Mouse (Mus musculus) CH12.LX (cell line): ENCODE results near the gene Fam49a. TPM values are rescaled to one million over a fixed set of nuclear protein-coding genes. Genes with fewer than 3 reads are reported as not detected.

Experiments
- DNase-seq: peaks from one replicate; pipeline ENCODE4 v3.0.0-alpha.2; 2013; ENCODE audit errors: extremely low read depth
- H3K27ac ChIP-seq: 2 replicates; pipeline ENCODE4 v1.5.1; 2012; ENCODE audit warnings: low read depth, mild to moderate bottlenecking, control low read depth, moderate library complexity; ENCODE audit not compliant: insufficient read depth
- H3K27me3 ChIP-seq: replicated peaks from 2 replicates; pipeline ENCODE3; 2012; ENCODE audit warnings: inconsistent platforms
- H3K36me3 ChIP-seq, 2 experiments: replicated peaks in 1 of 2; 2 replicates each; pipeline versions ENCODE3 to v1.6.1; 2012; ENCODE audit warnings: inconsistent platforms in 1 of 2, low read length in 1 of 2, mild to moderate bottlenecking in 1 of 2, mixed read lengths in 1 of 2, moderate library complexity in 1 of 2; ENCODE audit not compliant: control insufficient read depth in 1 of 2, insufficient read depth in 1 of 2
- H3K4me1 ChIP-seq, 2 experiments: 2 replicates each; pipeline ENCODE4 v1.6.1; 2012; ENCODE audit warnings: inconsistent platforms in 1 of 2, moderate library complexity in 1 of 2; ENCODE audit not compliant: insufficient read depth in 2 of 2, control insufficient read depth in 1 of 2
- H3K4me2 ChIP-seq: 2 replicates; pipeline ENCODE4 v1.6.1; 2012; ENCODE audit warnings: low read depth, mild to moderate bottlenecking, control low read depth; ENCODE audit not compliant: poor library complexity, insufficient read depth, severe bottlenecking
- H3K4me3 ChIP-seq, 3 experiments: fragments of 150-350 bp in 1 of 3; sonication (generic) in 1 of 3; replicated peaks in 1 of 3; 2 replicates each; pipeline versions ENCODE3 to v1.5.1; 2011 to 2012; ENCODE audit warnings: low read depth in 2 of 3, low read length in 2 of 3, mild to moderate bottlenecking in 2 of 3, moderate library complexity in 2 of 3, control low read depth in 1 of 3, improper control_type of control experiment in 1 of 3, inconsistent platforms in 1 of 3, mixed read lengths in 1 of 3; ENCODE audit not compliant: poor library complexity in 1 of 3
- H3K79me2 ChIP-seq: replicated peaks from 2 replicates; pipeline ENCODE4 v1.6.1; 2012; ENCODE audit warnings: mild to moderate bottlenecking, moderate library complexity; ENCODE audit not compliant: control insufficient read depth, poor library complexity, insufficient read depth, severe bottlenecking; ENCODE audit errors: extremely low read depth
- H3K9ac ChIP-seq: 2 replicates; pipeline ENCODE4 v1.6.1; 2012; ENCODE audit warnings: low read depth, mild to moderate bottlenecking, control low read depth, moderate library complexity; ENCODE audit not compliant: insufficient read depth
- H3K9me3 ChIP-seq: replicated peaks from 2 replicates; pipeline ENCODE3; 2012; ENCODE audit warnings: low read length, inconsistent platforms, mixed read lengths
- CHD2 ChIP-seq: IDR thresholded peaks from 2 replicates; pipeline ENCODE4 v1.6.1; 2011; ENCODE audit warnings: low read length, improper control_type of control experiment
- CTCF ChIP-seq, 2 experiments: IDR thresholded peaks in 1 of 2; conservative IDR thresholded peaks in 1 of 2; 2 replicates each; pipeline ENCODE4 v1.5.1; 2011 to 2012; ENCODE audit warnings: low read depth in 2 of 2, low read length in 2 of 2, improper control_type of control experiment in 1 of 2, inconsistent platforms in 1 of 2, mild to moderate bottlenecking in 1 of 2, moderate library complexity in 1 of 2
- E2F4 ChIP-seq: IDR thresholded peaks from 2 replicates; pipeline ENCODE4 v1.6.1; 2011; ENCODE audit warnings: low read depth, low read length, improper control_type of control experiment; ENCODE audit not compliant: insufficient replicate concordance
- ELF1 ChIP-seq: IDR thresholded peaks from 2 replicates; pipeline ENCODE4 v1.6.1; 2014; ENCODE audit warnings: low read depth, mild to moderate bottlenecking, inconsistent platforms, low read length, improper control_type of control experiment
- EP300 ChIP-seq: IDR thresholded peaks from 2 replicates; pipeline ENCODE4 v1.6.1; 2011; ENCODE audit warnings: low read length, improper control_type of control experiment
- IRF4 ChIP-seq: IDR thresholded peaks from 2 replicates; pipeline ENCODE4 v1.6.1; 2014; ENCODE audit warnings: low read depth, mild to moderate bottlenecking, inconsistent platforms, low read length, improper control_type of control experiment
- JUND ChIP-seq: conservative IDR thresholded peaks from 2 replicates; pipeline ENCODE4 v1.6.1; 2011; ENCODE audit warnings: low read depth, low read length, improper control_type of control experiment
- MAX ChIP-seq: IDR thresholded peaks from 2 replicates; pipeline ENCODE4 v1.6.1; 2011; ENCODE audit warnings: low read length, improper control_type of control experiment
- NRF1 ChIP-seq: IDR thresholded peaks from 2 replicates; pipeline ENCODE4 v1.6.1; 2014; ENCODE audit warnings: low read depth, mild to moderate bottlenecking, inconsistent platforms, low read length, improper control_type of control experiment, moderate library complexity
- PAX5 ChIP-seq: IDR thresholded peaks from 2 replicates; pipeline ENCODE4 v1.6.1; 2012; ENCODE audit warnings: low read length, inconsistent platforms, mixed read lengths
- POLR2A ChIP-seq: IDR thresholded peaks from 2 replicates; pipeline ENCODE4 v1.6.1; 2011; ENCODE audit warnings: low read depth, mild to moderate bottlenecking, improper control_type of control experiment, low read length
- POLR2AphosphoS2 ChIP-seq: IDR thresholded peaks from 2 replicates; pipeline ENCODE4 v1.6.1; 2011; ENCODE audit warnings: low read depth, low read length, improper control_type of control experiment
- RAD21 ChIP-seq: IDR thresholded peaks from 2 replicates; pipeline ENCODE4 v1.6.1; 2011; ENCODE audit warnings: low read depth, mild to moderate bottlenecking, low read length, improper control_type of control experiment, moderate library complexity
- SIN3A ChIP-seq: IDR thresholded peaks from 2 replicates; pipeline ENCODE4 v1.6.1; 2012; ENCODE audit warnings: low read length, improper control_type of control experiment, inconsistent platforms
- TBP ChIP-seq: conservative IDR thresholded peaks from 2 replicates; pipeline ENCODE4 v1.6.1; 2011; ENCODE audit warnings: low read depth, low read length, improper control_type of control experiment
- TCF12 ChIP-seq: IDR thresholded peaks from 2 replicates; pipeline ENCODE4 v1.6.1; 2014; ENCODE audit warnings: low read depth, mild to moderate bottlenecking, inconsistent platforms, low read length, improper control_type of control experiment
- ZC3H11A ChIP-seq: IDR thresholded peaks from 2 replicates; pipeline ENCODE4 v1.6.1; 2012; ENCODE audit warnings: low read depth, mild to moderate bottlenecking, inconsistent platforms, low read length, improper control_type of control experiment
- ZKSCAN1 ChIP-seq: IDR thresholded peaks from 2 replicates; pipeline ENCODE4 v1.6.1; 2012; ENCODE audit warnings: low read depth, inconsistent platforms, low read length, improper control_type of control experiment, borderline replicate concordance
- dilution Hi-C: fragments of 300-500 bp; cut with MboI; formaldehyde crosslinking; loops from 2 replicates; pipeline ENCODE4 v1.14.3; 2020; ENCODE audit warnings: low sequenced_read_pairs; ENCODE audit not compliant: extremely low pct_unique_long_range_greater_than_20kb, extremely low pct_ligation_motif_present
- in situ Hi-C: fragments of 300-500 bp; cut with MboI; formaldehyde crosslinking; loops from 3 replicates; pipeline ENCODE4 v1.14.3; 2019; ENCODE audit warnings: low sequenced_read_pairs, low pct_ligation_motif_present, low pct_unique_long_range_greater_than_20kb, mixed read lengths
- polyA plus RNA-seq: library from polyadenylated mRNA; unstranded; fragments of >175 nt; gene quantifications from 2 replicates; pipeline ENCODE4 v1.2.1, GENCODE M21; 2012; ENCODE audit warnings: low read depth; ENCODE audit not compliant: insufficient read length
- total RNA-seq, 2 experiments: library from RNA; depleted of rRNA; stranded (reverse); fragments of 300-350 nt in 1 of 2; fragments of >200 nt in 1 of 2; gene quantifications; 2 replicates each; pipeline ENCODE4 v1.2.3; 2012 to 2014

Gene Fam49a
- total and polyA plus RNA-seq, 3 experiments: 11.4 to 21.3 (median 17.9) TPM

- no peaks in the 10 kb centered on the region for H3K27me3 ChIP-seq
- H3K4me1 ChIP-seq: no peaks in the 10 kb centered on the region
- H3K9me3 ChIP-seq: no peaks in the 10 kb centered on the region
- dilution Hi-C loops (no loop called here), in situ Hi-C loops (no loop called here)
- no peak overlapping the region for H3K4me2 ChIP-seq
- no peak for DNase-seq
- no peak overlapping the region for H3K4me3 ChIP-seq
- no peaks in the 10 kb centered on the region for H3K79me2 ChIP-seq
- H3K9ac ChIP-seq: no peak overlapping the region
- TF ChIP-seq E2F4 (no peak), POLR2A (no peak), SIN3A (no peak), IRF4 (no peak), JUND (no peak), ZC3H11A (no peak), RAD21 (no peak), MAX (no peak), CHD2 (no peak), ZKSCAN1 (no peak), NRF1 (no peak), TCF12 (no peak), CTCF (conservative IDR thresholded peaks at IDR 0.05 in 1 of 2, IDR thresholded peaks at IDR 0.05 in 1 of 2; ENCODE audit: low read depth in 2 of 2, low read length in 2 of 2) (no peak)
- H3K27ac ChIP-seq: no peak overlapping the region
- peaks cover 6 to 39% of the 10 kb centered on the region in 2 experiments for H3K36me3 ChIP-seq
These were observed 111.3 kb downstream of the Fam49a start for GRCm38 (mm10) chr12:12373111-12373862.

GRCm38 (mm10) chr12:12379056-12379455, 117.1 kb downstream of the Fam49a start:
- H3K27ac ChIP-seq: no peak overlapping the region
- no peaks in the 10 kb centered on the region for H3K79me2 ChIP-seq
- dilution Hi-C loops (no loop called here), in situ Hi-C loops (no loop called here)
- no peaks in the 10 kb centered on the region for H3K9me3 ChIP-seq
- H3K9ac ChIP-seq: no peak overlapping the region
- H3K4me3 ChIP-seq: no peak overlapping the region
- no peaks in the 10 kb centered on the region for H3K27me3 ChIP-seq
- no peak for DNase-seq
- no peak overlapping the region for H3K4me2 ChIP-seq
- H3K4me1 ChIP-seq: no peaks in the 10 kb centered on the region
- TF ChIP-seq EP300 (no peak), ELF1 (no peak), TCF12 (no peak), PAX5 (no peak), E2F4 (no peak), IRF4 (no peak), POLR2AphosphoS2 (no peak), TBP (no peak)
- H3K36me3 ChIP-seq: peaks cover 0 to under 1% of the 10 kb centered on the region in 2 experiments
